Mouse (Mus musculus) lung, adult 2 months (tissue): ENCODE data around the gene Tmigd3. TPM values are rescaled to one million over a fixed set of nuclear protein-coding genes. Genes with fewer than 3 reads are reported as not detected.

Source experiments
- DNase-seq: peaks from one replicate; pipeline ENCODE4 v3.0.0; 2022
- H3K4me1 ChIP-seq: fragments of 200-500 bp; 2 replicates; pipeline ENCODE4 v1.6.1; 2011; ENCODE audit warnings: low read length; ENCODE audit not compliant: control insufficient read depth, insufficient read depth
- H3K4me3 ChIP-seq: fragments of 200-500 bp; replicated peaks from 2 replicates; pipeline ENCODE3; 2011; ENCODE audit warnings: low read depth, mild to moderate bottlenecking, control low read depth, low read length; ENCODE audit errors: extremely low read depth
- CTCF ChIP-seq: fragments of 200-500 bp; IDR thresholded peaks from 2 replicates; pipeline ENCODE4 v1.5.1; 2011; ENCODE audit warnings: mild to moderate bottlenecking, low read length, control low read depth; ENCODE audit not compliant: insufficient read depth
- POLR2A ChIP-seq: fragments of 200-500 bp; IDR thresholded peaks from 2 replicates; pipeline ENCODE4 v1.6.1; 2011; ENCODE audit warnings: low read depth, mild to moderate bottlenecking, control low read depth, low read length, borderline replicate concordance; ENCODE audit errors: extremely low read depth
- WGBS: fragments of 180-500 bp; shearing (Covaris S2); methylation state at CpG from one replicate; pipeline ENCODE4 v1.1.7; 2018; 5-methylcytosine and 5-hydroxymethylcytosine counted together
- polyA plus RNA-seq: library from polyadenylated mRNA; depleted of rRNA; stranded (reverse); fragments of >200 nt; gene quantifications from 2 replicates; pipeline ENCODE4 v1.2.3, GENCODE M21; 2012

The Tmigd3 gene
- polyA plus RNA-seq, 1 experiment, result 2.2 TPM

GRCm38 (mm10) chr3:105928781-105929180, 58.1 kb downstream of the Tmigd3 start:
- no peak for TF ChIP-seq POLR2A
- TF ChIP-seq CTCF, result no peak
- no peak for DNase-seq
- H3K4me1 ChIP-seq, result no peaks in the 10 kb centered on the region; the same call in 1 of the 2 replicates
- H3K4me3 ChIP-seq, result no peak overlapping the region
- 80% methylated on average over 6 of the region's 6 CpGs for WGBS

GRCm38 (mm10) chr3:105929821-105930220, 59.1 kb downstream of the Tmigd3 start:
- Histone ChIP-seq H3K4me1 (no peaks in the 10 kb centered on the region; the same call in 1 of the 2 replicates), H3K4me3 (no peak overlapping the region)
- no peak for DNase-seq
- WGBS, result 60% methylated on average over 7 of the region's 7 CpGs
- no peak for TF ChIP-seq CTCF
- TF ChIP-seq POLR2A, result no peak

- TF ChIP-seq POLR2A (no peak), CTCF (no peak)
- DNase-seq, result no peak
- peaks cover 4% of the 10 kb centered on the region; the same call in 1 of the 2 replicates for H3K4me1 ChIP-seq
- H3K4me3 ChIP-seq, result no peak overlapping the region
- 85% methylated on average over 2 of the region's 2 CpGs for WGBS
Observed at GRCm38 (mm10) chr3:105931095-105931494, 60.4 kb downstream of the Tmigd3 start.

GRCm38 (mm10) chr3:105932240-105933071, 61.8 kb downstream of the Tmigd3 start, which contains the start of gene I830077J02Rik:
Gene I830077J02Rik (minus strand): TSS chr3:105932664.
- peaks cover 4% of the 10 kb centered on the region; the same call in 1 of the 2 replicates for H3K4me1 ChIP-seq
- TF ChIP-seq CTCF, result no peak
- no peak for TF ChIP-seq POLR2A
- H3K4me3 ChIP-seq, result no peak within 1 kb of the TSS
- WGBS, result 52% methylated on average over 8 of the region's 8 CpGs
- no peak for DNase-seq

- Histone ChIP-seq H3K4me3 (no peak overlapping the region), H3K4me1 (peaks cover 4% of the 10 kb centered on the region; the same call in 1 of the 2 replicates)
- no peak for DNase-seq
- WGBS, result 89% methylated on average over 6 of the region's 6 CpGs
- TF ChIP-seq POLR2A (no peak), CTCF (no peak)
Observed at GRCm38 (mm10) chr3:105933926-105934325, 63.2 kb downstream of the Tmigd3 start.

GRCm38 (mm10) chr3:105935033-105935432, 64.3 kb downstream of the Tmigd3 start:
- Histone ChIP-seq H3K4me1 (peaks cover 4% of the 10 kb centered on the region; the same call in 1 of the 2 replicates), H3K4me3 (no peak overlapping the region)
- WGBS, result 35% methylated on average over 5 of the region's 5 CpGs
- no peak for TF ChIP-seq CTCF
- TF ChIP-seq POLR2A, result no peak
- DNase-seq, result peak; percentile 44

GRCm38 (mm10) chr3:105936111-105936510, 65.4 kb downstream of the Tmigd3 start:
- H3K4me1 ChIP-seq, result peaks cover 4% of the 10 kb centered on the region; the same call in 1 of the 2 replicates
- no peak overlapping the region for H3K4me3 ChIP-seq
- WGBS, result 78% methylated on average over 4 of the region's 4 CpGs
- TF ChIP-seq CTCF (no peak), POLR2A (no peak)
- DNase-seq, result no peak

- no peak for DNase-seq
- Histone ChIP-seq H3K4me1 (no peaks in the 10 kb centered on the region; the same call in none of the 2 replicates), H3K4me3 (no peak overlapping the region)
- TF ChIP-seq CTCF (no peak), POLR2A (no peak)
- 94% methylated on average over 7 of the region's 7 CpGs for WGBS
Observed at GRCm38 (mm10) chr3:105951348-105951747, 80.6 kb downstream of the Tmigd3 start.

GRCm38 (mm10) chr3:105957235-105957634, 86.5 kb downstream of the Tmigd3 start:
- no peak for DNase-seq
- whole genome bisulfite sequencing, result 97% methylated on average over 1 of the region's 1 CpGs
- TF ChIP-seq CTCF, result no peak
- TF ChIP-seq POLR2A, result no peak
- peaks cover 11% of the 10 kb centered on the region for H3K4me1 ChIP-seq
- H3K4me3 ChIP-seq, result no peak overlapping the region
